Mouse (Mus musculus) yolk sac, embryonic 10.5 days (tissue): ENCODE results near the gene Nms.
A peak's percentile ranks its signal among the peaks of the same experiment; 100 is the strongest.

Experiments used
- DNase-seq: peaks from one replicate; pipeline ENCODE4 v3.0.0-alpha.2; 2017; ENCODE audit warnings: low spot score

The Nms gene

GRCm38 (mm10) chr1:38938849-38939248, at the start of gene Nms:
TSS of gene Nms (plus strand) at chr1:38939149.
- DNase-seq = no peak

GRCm38 (mm10) chr1:38891444-38891843, 47.5 kb upstream of the Nms start:
- no peak for DNase-seq

GRCm38 (mm10) chr1:38893081-38893480, 45.9 kb upstream of the Nms start:
- DNase-seq = no peak

- peak; percentile 57 for DNase-seq
These were observed 41.3 kb upstream of the Nms start, which contains the start of gene Chst10 for GRCm38 (mm10) chr1:38897431-38898248. TSS of gene Chst10 (minus strand) at chr1:38898161.

GRCm38 (mm10) chr1:38902571-38902970, 36.4 kb upstream of the Nms start:
- DNase-seq = no peak

- no peak for DNase-seq
These were observed 35.0 kb upstream of the Nms start for GRCm38 (mm10) chr1:38903985-38904384.

GRCm38 (mm10) chr1:38928996-38929395, 10.0 kb upstream of the Nms start:
- DNase-seq = no peak

GRCm38 (mm10) chr1:38929468-38929867, 9.5 kb upstream of the Nms start:
- DNase-seq = no peak

- no peak for DNase-seq
These were observed 8.2 kb upstream of the Nms start for GRCm38 (mm10) chr1:38930767-38931166.

- no peak for DNase-seq
These were observed 4.3 kb upstream of the Nms start for GRCm38 (mm10) chr1:38934668-38935067.

- DNase-seq = no peak
These were observed 2.2 kb upstream of the Nms start for GRCm38 (mm10) chr1:38936780-38937179.

GRCm38 (mm10) chr1:38939608-38940007, 659 bp downstream of the Nms start:
- peak; percentile 11 for DNase-seq

- no peak for DNase-seq
These were observed 17.5 kb downstream of the Nms start for GRCm38 (mm10) chr1:38956457-38956856.

GRCm38 (mm10) chr1:38969116-38969515, 30.2 kb downstream of the Nms start:
- no peak for DNase-seq

GRCm38 (mm10) chr1:38971712-38972111, 32.8 kb downstream of the Nms start:
- no peak for DNase-seq

GRCm38 (mm10) chr1:38972986-38973592, 34.1 kb downstream of the Nms start:
- DNase-seq = no peak

GRCm38 (mm10) chr1:38979953-38980352, 41.0 kb downstream of the Nms start:
- DNase-seq = no peak

- no peak for DNase-seq
These were observed 44.9 kb downstream of the Nms start for GRCm38 (mm10) chr1:38983870-38984269.

- DNase-seq = no peak
These were observed 46.4 kb downstream of the Nms start, which contains the start of gene Pdcl3 for GRCm38 (mm10) chr1:38985308-38985707. TSS of gene Pdcl3 (plus strand) at chr1:38985608.

GRCm38 (mm10) chr1:38987080-38987864, 48.3 kb downstream of the Nms start:
- peak; percentile 98 for DNase-seq

GRCm38 (mm10) chr1:38987865-38988211, 48.9 kb downstream of the Nms start:
- no peak for DNase-seq

- no peak for DNase-seq
These were observed 49.4 kb downstream of the Nms start for GRCm38 (mm10) chr1:38988357-38988756.

GRCm38 (mm10) chr1:38992365-38992764, 53.4 kb downstream of the Nms start:
- DNase-seq = no peak
